Comparison of ENCODE assay signal across 8 mouse cellular contexts in genomic region chr10:80656130-80656862, GRCm38 (mm10). TPM values are rescaled to one million over a fixed set of nuclear protein-coding genes. Genes with fewer than 3 reads are reported as not detected.
DNase-seq lines count a peak whose midpoint lies in the region; ATAC-seq lines count a peak whose summit lies in the region.

No protein-coding gene starts in this region.

- H3K36me3 ChIP-seq in hindbrain, embryonic 13.5 days: peaks cover 6% of the 10 kb centered on the region; the same call in 1 of the 2 replicates

- 1% methylated on average over 68 of the region's 72 CpGs for WGBS in hindbrain, embryonic 13.5 days

- H3K9me3 ChIP-seq in hindbrain, embryonic 13.5 days: no peaks in the 10 kb centered on the region

- H3K4me2 ChIP-seq in hindbrain, embryonic 13.5 days: peak overlapping the region; percentile 77

- H3K4me1 ChIP-seq in hindbrain, embryonic 13.5 days (replicated peaks): peaks cover 44% of the 10 kb centered on the region

- DNase-seq in NIH3T3 (ENCODE audit: low read depth): peak; percentile 100
- peak; percentile 100 for DNase-seq in cerebellum, postnatal 10 days
- DNase-seq in frontal cortex, postnatal 10 days (ENCODE audit: low spot score in 2 of 2): peak; percentile 94
- peak; percentile 82 to 91 for DNase-seq in layer of hippocampus, postnatal 25 days (ENCODE audit: extremely low spot score in 1 of 2, low spot score in 1 of 2)
- peak; percentile 96 for DNase-seq in lung, postnatal 25 days (ENCODE audit: low spot score)
- DNase-seq in retina, embryonic 14.5 days (ENCODE audit: low spot score): peak; percentile 97
- peak; percentile 100 for DNase-seq in thymus, postnatal 4 days

- peak overlapping the region; percentile 93 for H3K27ac ChIP-seq in hindbrain, embryonic 13.5 days

- no peaks in the 10 kb centered on the region for H3K27me3 ChIP-seq in hindbrain, embryonic 13.5 days

- peak; percentile 78 for ATAC-seq in hindbrain, embryonic 13.5 days (ENCODE audit: low FRiP score)

- peak overlapping the region; percentile 70 for H3K4me3 ChIP-seq in hindbrain, embryonic 13.5 days

- H3K9ac ChIP-seq in hindbrain, embryonic 13.5 days: peak overlapping the region; percentile 94

RNA-seq across cellular contexts. Expression of gene Btbd2, which starts 0.6 kb away (rescaled TPM):
- polyA plus RNA-seq in hindbrain, embryonic 13.5 days (2015; fragmentation: Nextera tagmentation; extraction: Ambion mirVana): 75.7 and 77.8 TPM in 2 replicates
- 100 to 1,000 TPM; 103 to 107 TPM for total RNA-seq in layer of hippocampus, postnatal 25 days (2021)

RNA-seq across cellular contexts. Expression of gene Mknk2, which starts 21.6 kb away (rescaled TPM):
- 55.4 and 56.2 TPM in 2 replicates for polyA plus RNA-seq in hindbrain, embryonic 13.5 days (2015; fragmentation: Nextera tagmentation; extraction: Ambion mirVana)
- 10 to 100 TPM; 45.0 to 50.9 TPM for total RNA-seq in layer of hippocampus, postnatal 25 days (2021)

RNA-seq across cellular contexts. Expression of gene Csnk1g2, which starts 33.7 kb away (rescaled TPM):
- 98.5 and 102 TPM in 2 replicates for polyA plus RNA-seq in hindbrain, embryonic 13.5 days (2015; fragmentation: Nextera tagmentation; extraction: Ambion mirVana)
- total RNA-seq in layer of hippocampus, postnatal 25 days (2021): 100 to 1,000 TPM; 208 to 236 TPM

RNA-seq across cellular contexts. Expression of gene Mob3a, which starts 45.5 kb away (rescaled TPM):
- polyA plus RNA-seq in hindbrain, embryonic 13.5 days (2015; fragmentation: Nextera tagmentation; extraction: Ambion mirVana): 51.8 and 56.8 TPM in 2 replicates
- 10 to 100 TPM; 13.0 to 13.6 TPM for total RNA-seq in layer of hippocampus, postnatal 25 days (2021)

RNA-seq across cellular contexts. Expression of gene Izumo4, which starts 45.7 kb away (rescaled TPM):
- polyA plus RNA-seq in hindbrain, embryonic 13.5 days (2015; fragmentation: Nextera tagmentation; extraction: Ambion mirVana): 36.4 and 42.8 TPM in 2 replicates
- total RNA-seq in layer of hippocampus, postnatal 25 days (2021): 10 to 100 TPM; 46.4 to 61.7 TPM

Comparison
In these comparisons a context has a peak if more than half of its experiments do, and no peak if none do; other contexts are left out.
1. Peak in every context shown above with its lines: DNase-seq, ATAC-seq, H3K4me3 ChIP-seq and H3K27ac ChIP-seq.